Mouse (Mus musculus): ENCODE data around the gene Adgre4. TPM values are rescaled to one million over a fixed set of nuclear protein-coding genes. Genes with fewer than 3 reads are reported as not detected.

The Adgre4 gene
- 1.1 and 1.4 TPM in 2 replicates for polyA plus RNA-seq (2015; fragmentation: Nextera tagmentation; extraction: Ambion mirVana)

GRCm38 (mm10) chr17:55749786-55750185 lies at the start of gene Adgre4:
Adgre4 (plus strand) TSS chr17:55749984.
- 14% methylated on average over 2 of the region's 2 CpGs for WGBS (ENCODE audit: insufficient replicate concordance)
- H3K4me3 ChIP-seq (replicated peaks): no peak within 1 kb of the TSS
- DNase-seq: no peak

GRCm38 (mm10) chr17:55702161-55702820 lies 47.5 kb upstream of the Adgre4 start:
- Histone ChIP-seq H3K9ac (no peak overlapping the region), H3K27me3 (no peaks in the 10 kb centered on the region), H3K27ac (no peak overlapping the region), H3K4me2 (no peak overlapping the region), H3K4me3 (replicated peaks) (no peak overlapping the region), H3K9me3 (replicated peaks) (no peaks in the 10 kb centered on the region), H3K36me3 (peaks cover 20% of the 10 kb centered on the region), H3K4me1 (replicated peaks) (no peaks in the 10 kb centered on the region)
- WGBS (ENCODE audit: insufficient replicate concordance): 55% methylated on average over 3 of the region's 3 CpGs
- DNase-seq: peak; percentile 47
- ATAC-seq (ENCODE audit: low read depth): no peak

More at GRCm38 (mm10) chr17:55749786-55750185, at the start of gene Adgre4:
- ATAC-seq (ENCODE audit: low read depth): no peak
- H3K9ac ChIP-seq: no peak within 1 kb of the TSS
- no peaks in the 10 kb centered on the region for H3K27me3 ChIP-seq
- H3K36me3 ChIP-seq: no peaks in the 10 kb centered on the region
- no peaks in the 10 kb centered on the region for H3K4me1 ChIP-seq (replicated peaks)
- H3K27ac ChIP-seq: no peak within 1 kb of the TSS
- H3K4me2 ChIP-seq: no peak within 1 kb of the TSS
- H3K9me3 ChIP-seq (replicated peaks): no peaks in the 10 kb centered on the region

- Histone ChIP-seq H3K9ac (no peak overlapping the region), H3K4me3 (replicated peaks) (no peak overlapping the region), H3K27me3 (no peaks in the 10 kb centered on the region), H3K4me2 (no peak overlapping the region), H3K27ac (no peak overlapping the region), H3K9me3 (replicated peaks) (no peaks in the 10 kb centered on the region), H3K4me1 (replicated peaks) (no peaks in the 10 kb centered on the region), H3K36me3 (peaks cover 15% of the 10 kb centered on the region)
- no peak for ATAC-seq (ENCODE audit: low read depth)
- 77% methylated on average over 5 of the region's 5 CpGs for whole genome bisulfite sequencing (ENCODE audit: insufficient replicate concordance)
- DNase-seq: no peak
These were observed 46.9 kb upstream of the Adgre4 start for GRCm38 (mm10) chr17:55702865-55703264.

- peaks cover 4% of the 10 kb centered on the region for H3K4me1 ChIP-seq (replicated peaks)
- H3K9ac ChIP-seq: peak within 1 kb of the TSS; percentile 78
- peaks cover 3% of the 10 kb centered on the region; the same call in 1 of the 2 replicates for H3K36me3 ChIP-seq
- ATAC-seq (ENCODE audit: low read depth) (peak; percentile 97), DNase-seq (peak; percentile 96)
- peak within 1 kb of the TSS; percentile 87 for H3K27ac ChIP-seq
- no peaks in the 10 kb centered on the region for H3K9me3 ChIP-seq (replicated peaks)
- no peaks in the 10 kb centered on the region for H3K27me3 ChIP-seq
- under 1% methylated on average over 37 of the region's 37 CpGs for WGBS (ENCODE audit: insufficient replicate concordance)
- peak within 1 kb of the TSS; percentile 78 for H3K4me2 ChIP-seq
- H3K4me3 ChIP-seq (replicated peaks): peak within 1 kb of the TSS; percentile 80
These were observed 37.6 kb upstream of the Adgre4 start, which contains the start of gene Pot1b for GRCm38 (mm10) chr17:55711984-55712811. Pot1b (minus strand) TSS chr17:55712628.

GRCm38 (mm10) chr17:55721270-55721669 lies 28.5 kb upstream of the Adgre4 start:
- Histone ChIP-seq H3K9ac (no peak overlapping the region), H3K27ac (no peak overlapping the region), H3K4me1 (replicated peaks) (no peaks in the 10 kb centered on the region), H3K27me3 (no peaks in the 10 kb centered on the region), H3K4me3 (replicated peaks) (no peak overlapping the region), H3K9me3 (replicated peaks) (no peaks in the 10 kb centered on the region), H3K4me2 (no peak overlapping the region), H3K36me3 (no peaks in the 10 kb centered on the region)
- ATAC-seq (ENCODE audit: low read depth) (no peak), DNase-seq (no peak)
- 48% methylated on average over 1 of the region's 1 CpGs for WGBS (ENCODE audit: insufficient replicate concordance)

- Histone ChIP-seq H3K4me2 (no peak overlapping the region), H3K36me3 (no peaks in the 10 kb centered on the region), H3K9me3 (replicated peaks) (no peaks in the 10 kb centered on the region), H3K4me3 (replicated peaks) (no peak overlapping the region), H3K9ac (no peak overlapping the region), H3K27me3 (no peaks in the 10 kb centered on the region), H3K27ac (no peak overlapping the region), H3K4me1 (replicated peaks) (no peaks in the 10 kb centered on the region)
- DNase-seq: no peak
- no peak for ATAC-seq (ENCODE audit: low read depth)
- WGBS (ENCODE audit: insufficient replicate concordance): 49% methylated on average over 2 of the region's 2 CpGs
These were observed 27.5 kb upstream of the Adgre4 start for GRCm38 (mm10) chr17:55722250-55722649.

- Histone ChIP-seq H3K4me2 (no peak overlapping the region), H3K9me3 (replicated peaks) (no peaks in the 10 kb centered on the region), H3K9ac (no peak overlapping the region), H3K27me3 (no peaks in the 10 kb centered on the region), H3K27ac (no peak overlapping the region), H3K4me1 (replicated peaks) (no peaks in the 10 kb centered on the region), H3K4me3 (replicated peaks) (no peak overlapping the region), H3K36me3 (no peaks in the 10 kb centered on the region)
- WGBS (ENCODE audit: insufficient replicate concordance): 34% methylated on average over 2 of the region's 2 CpGs
- no peak for ATAC-seq (ENCODE audit: low read depth)
- DNase-seq: no peak
These were observed 23.6 kb upstream of the Adgre4 start for GRCm38 (mm10) chr17:55726193-55726592.

GRCm38 (mm10) chr17:55736675-55737074 lies 13.1 kb upstream of the Adgre4 start:
- Histone ChIP-seq H3K36me3 (no peaks in the 10 kb centered on the region), H3K4me3 (replicated peaks) (no peak overlapping the region), H3K9ac (no peak overlapping the region), H3K4me1 (replicated peaks) (no peaks in the 10 kb centered on the region), H3K27me3 (no peaks in the 10 kb centered on the region), H3K27ac (no peak overlapping the region), H3K4me2 (no peak overlapping the region), H3K9me3 (replicated peaks) (no peaks in the 10 kb centered on the region)
- 15% methylated on average over 1 of the region's 1 CpGs for WGBS (ENCODE audit: insufficient replicate concordance)
- no peak for DNase-seq
- ATAC-seq (ENCODE audit: low read depth): no peak

GRCm38 (mm10) chr17:55751170-55751569 lies 1.4 kb downstream of the Adgre4 start:
- no peak for DNase-seq
- Histone ChIP-seq H3K27me3 (no peaks in the 10 kb centered on the region), H3K4me1 (replicated peaks) (no peaks in the 10 kb centered on the region), H3K4me3 (replicated peaks) (no peak overlapping the region), H3K9me3 (replicated peaks) (no peaks in the 10 kb centered on the region), H3K27ac (no peak overlapping the region), H3K9ac (no peak overlapping the region), H3K4me2 (no peak overlapping the region), H3K36me3 (no peaks in the 10 kb centered on the region)
- 25% methylated on average over 2 of the region's 2 CpGs for WGBS (ENCODE audit: insufficient replicate concordance)
- ATAC-seq (ENCODE audit: low read depth): no peak

GRCm38 (mm10) chr17:55813642-55814041 lies 63.9 kb downstream of the Adgre4 start:
- Histone ChIP-seq H3K27ac (no peak overlapping the region), H3K27me3 (no peaks in the 10 kb centered on the region), H3K4me2 (no peak overlapping the region), H3K9me3 (replicated peaks) (no peaks in the 10 kb centered on the region), H3K36me3 (no peaks in the 10 kb centered on the region), H3K9ac (no peak overlapping the region), H3K4me3 (replicated peaks) (no peak overlapping the region), H3K4me1 (replicated peaks) (no peaks in the 10 kb centered on the region)
- DNase-seq (no peak), ATAC-seq (ENCODE audit: low read depth) (no peak)

GRCm38 (mm10) chr17:55816853-55817252 lies 67.1 kb downstream of the Adgre4 start:
- DNase-seq: no peak
- no peaks in the 10 kb centered on the region for H3K36me3 ChIP-seq
- 63% methylated on average over 4 of the region's 4 CpGs for WGBS (ENCODE audit: insufficient replicate concordance)
- no peak overlapping the region for H3K9ac ChIP-seq
- no peak overlapping the region for H3K4me2 ChIP-seq
- H3K4me3 ChIP-seq (replicated peaks): no peak overlapping the region
- ATAC-seq (ENCODE audit: low read depth): no peak
- no peaks in the 10 kb centered on the region for H3K27me3 ChIP-seq
- H3K4me1 ChIP-seq (replicated peaks): no peaks in the 10 kb centered on the region
- H3K27ac ChIP-seq: no peak overlapping the region
- H3K9me3 ChIP-seq (replicated peaks): no peaks in the 10 kb centered on the region

All from liver, embryonic 13.5 days (tissue).